Mouse (Mus musculus) brain, embryonic 14.5 days (tissue): Measurements from ENCODE around the gene Vamp1.

Experiments used
- CTCF ChIP-seq: fragments of 200-500 bp; IDR thresholded peaks from 2 replicates; pipeline ENCODE4 v1.5.1; 2012; ENCODE audit warnings: inconsistent platforms, mild to moderate bottlenecking, moderate library complexity, borderline replicate concordance; ENCODE audit not compliant: insufficient read depth, insufficient read length; ENCODE audit errors: extremely low read depth
- POLR2A ChIP-seq: fragments of 200-500 bp; IDR thresholded peaks from 2 replicates; pipeline ENCODE4 v1.6.1; 2012; ENCODE audit warnings: mild to moderate bottlenecking, inconsistent platforms, borderline replicate concordance; ENCODE audit not compliant: poor library complexity, insufficient read depth, insufficient read length, severe bottlenecking; ENCODE audit errors: extremely low read depth

DNA sequence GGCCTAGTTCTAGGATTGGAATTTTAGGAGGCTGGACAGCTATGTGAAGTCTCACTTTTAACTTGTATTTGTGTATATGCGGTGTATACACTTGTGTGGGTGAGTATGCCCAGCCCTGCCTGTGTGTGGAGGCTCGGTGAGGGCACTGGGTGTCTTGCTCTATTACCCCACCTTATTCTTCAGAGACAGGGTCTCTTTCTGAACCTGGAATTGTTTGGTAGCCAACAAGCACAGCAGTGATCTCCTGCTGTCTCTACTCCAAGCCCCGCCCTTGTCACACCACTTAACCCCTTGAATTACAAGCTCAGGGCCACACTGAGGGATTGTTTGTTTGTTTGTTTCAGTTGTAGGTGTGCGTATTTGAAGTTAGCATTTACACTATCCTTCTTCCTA lies 16.7 kb downstream of the Vamp1 start:
- TF ChIP-seq POLR2A (no peak), CTCF (no peak)
